In the genomic region with DNA sequence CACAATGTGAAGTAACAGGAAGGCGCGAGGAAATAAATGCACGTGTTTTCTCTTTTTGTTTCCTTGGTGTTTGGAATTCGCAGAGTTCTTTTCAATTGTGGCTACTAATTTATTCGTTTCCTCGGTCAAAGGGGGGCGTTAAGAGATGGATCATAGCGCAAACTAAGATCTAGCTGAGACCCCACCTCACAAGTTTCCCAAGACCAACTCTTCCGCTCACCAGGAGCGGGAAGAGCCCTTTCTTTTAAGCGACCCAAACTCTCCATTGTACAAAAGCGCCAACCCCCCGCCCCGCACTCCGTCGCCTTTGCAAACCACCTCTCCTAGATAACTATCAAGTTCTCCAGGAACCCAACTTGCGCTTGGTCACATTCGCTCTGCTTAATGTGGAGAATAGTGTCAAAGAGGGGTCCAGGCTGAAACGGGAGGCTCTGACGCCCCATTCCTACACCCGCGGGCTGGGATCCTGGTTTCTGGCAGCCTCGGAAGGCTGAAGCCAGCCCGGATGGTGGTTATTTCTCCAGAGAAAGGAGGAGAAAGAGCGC, we compare ENCODE assay signal across 9 mouse cellular contexts. TPM values are rescaled to one million over a fixed set of nuclear protein-coding genes. Genes with fewer than 3 reads are reported as not detected.
DNase-seq lines count a peak whose midpoint lies in the region; ATAC-seq and TF ChIP-seq lines count a peak whose summit lies in the region.
"Had no signal": no experiment of that assay in that cellular context is flagged by ENCODE, and none has a peak within 500 bp of the region (broad histone marks: within the 10 kb centered on the region; RNA-seq: fewer than 3 reads in every experiment).

No protein-coding gene starts in this region.

- H3K4me3 ChIP-seq in lung, embryonic 15.5 days, result peak overlapping the region; percentile 44
- H3K4me3 ChIP-seq in forebrain, embryonic 11.5 days (ENCODE audit: low read depth, low read length), result peak overlapping the region; percentile 65
- peak overlapping the region; percentile 43 for H3K4me3 ChIP-seq in intestine, postnatal 0 days (ENCODE audit: low read depth, low read length)
- peak overlapping the region; percentile 48 for H3K4me3 ChIP-seq in stomach, embryonic 14.5 days (ENCODE audit: low read depth, low read length)

- DNase-seq in lung, adult 18-20 months, result no peak
- peak; percentile 80 for DNase-seq in forebrain, embryonic 11.5 days (ENCODE audit: low spot score)
- DNase-seq in spleen, postnatal 14 days (ENCODE audit: low spot score in 2 of 2), result no peak
- DNase-seq in c-Kit-positive CD71-positive TER-119-positive erythroid progenitor cells, embryonic 14.5 days (ENCODE audit: low spot score), result no peak
- DNase-seq in kidney, postnatal 25 days, result no peak

- H3K9ac ChIP-seq in lung, embryonic 15.5 days, result no peak overlapping the region
- H3K9ac ChIP-seq in forebrain, embryonic 11.5 days (ENCODE audit: low read length), result peak overlapping the region; percentile 89
- H3K9ac ChIP-seq in intestine, postnatal 0 days (ENCODE audit: low read depth, low read length), result no peak overlapping the region
- H3K9ac ChIP-seq in stomach, embryonic 14.5 days (replicated peaks; ENCODE audit: low read depth, low read length), result no peak overlapping the region

- WGBS in lung, embryonic 15.5 days, result under 1% methylated on average over 25 of the region's 25 CpGs
- under 1% methylated on average over 25 of the region's 25 CpGs for WGBS in forebrain, embryonic 11.5 days
- 1% methylated on average over 25 of the region's 25 CpGs for WGBS in intestine, postnatal 0 days
- under 1% methylated on average over 25 of the region's 25 CpGs for WGBS in stomach, embryonic 14.5 days

- H3K9me3 ChIP-seq in lung, embryonic 15.5 days, result no peaks in the 10 kb centered on the region
- no peaks in the 10 kb centered on the region for H3K9me3 ChIP-seq in forebrain, embryonic 11.5 days (ENCODE audit: control insufficient read depth, low read length)
- no peaks in the 10 kb centered on the region for H3K9me3 ChIP-seq in intestine, postnatal 0 days (ENCODE audit: control insufficient read depth)
- no peaks in the 10 kb centered on the region for H3K9me3 ChIP-seq in stomach, embryonic 14.5 days (ENCODE audit: control insufficient read depth, low read depth, low read length)

- no peak for ATAC-seq in lung, embryonic 15.5 days (ENCODE audit: borderline replicate concordance, extremely low read depth, low FRiP score, low TSS enrichment)
- peak; percentile 22; the same call in 1 of the 2 replicates for ATAC-seq in forebrain, embryonic 11.5 days (replicated peaks; ENCODE audit: low FRiP score)
- ATAC-seq in intestine, postnatal 0 days, result no peak
- no peak for ATAC-seq in stomach, embryonic 14.5 days (ENCODE audit: insufficient number of reproducible peaks, insufficient read depth, low FRiP score, low read depth)
- ATAC-seq: activated CD4-positive, CD25-positive, alpha-beta regulatory T cell, adult 4 months had no signal

- no peaks in the 10 kb centered on the region for H3K36me3 ChIP-seq in lung, embryonic 15.5 days
- H3K36me3 ChIP-seq in forebrain, embryonic 11.5 days (ENCODE audit: control insufficient read depth, insufficient read depth, low read length), result no peaks in the 10 kb centered on the region
- no peaks in the 10 kb centered on the region for H3K36me3 ChIP-seq in intestine, postnatal 0 days (ENCODE audit: control insufficient read depth, insufficient read depth)
- H3K36me3 ChIP-seq in stomach, embryonic 14.5 days (ENCODE audit: control insufficient read depth, insufficient read depth, low read length), result no peaks in the 10 kb centered on the region

- TF ChIP-seq CTCF in intestine, postnatal 0 days (IDR thresholded peaks at IDR 0.05; ENCODE audit: low read depth), result no peak

- H3K4me2 ChIP-seq in lung, embryonic 15.5 days, result peak overlapping the region; percentile 94
- peak overlapping the region; percentile 52 for H3K4me2 ChIP-seq in forebrain, embryonic 11.5 days (ENCODE audit: low read depth, low read length, severe bottlenecking)
- H3K4me2 ChIP-seq in intestine, postnatal 0 days (replicated peaks; ENCODE audit: low read depth), result peak overlapping the region; percentile 75
- peak overlapping the region; percentile 95 for H3K4me2 ChIP-seq in stomach, embryonic 14.5 days (replicated peaks; ENCODE audit: low read depth, low read length)

- peaks cover 33% of the 10 kb centered on the region for H3K4me1 ChIP-seq in lung, embryonic 15.5 days
- H3K4me1 ChIP-seq in forebrain, embryonic 11.5 days (replicated peaks; ENCODE audit: control insufficient read depth, insufficient read depth, low read length), result peaks cover 14% of the 10 kb centered on the region
- peaks cover 4% of the 10 kb centered on the region; the same call in 1 of the 2 replicates for H3K4me1 ChIP-seq in intestine, postnatal 0 days (replicated peaks; ENCODE audit: control insufficient read depth, insufficient read depth, low read length)
- H3K4me1 ChIP-seq in stomach, embryonic 14.5 days (ENCODE audit: control insufficient read depth, insufficient read depth, low read length), result peaks cover 13% of the 10 kb centered on the region; the same call in 1 of the 2 replicates

- H3K27me3 ChIP-seq in lung, embryonic 15.5 days, result peaks cover 85% of the 10 kb centered on the region
- no peaks in the 10 kb centered on the region for H3K27me3 ChIP-seq in forebrain, embryonic 11.5 days (ENCODE audit: control insufficient read depth, insufficient read depth, low read length)
- peaks cover 66% of the 10 kb centered on the region for H3K27me3 ChIP-seq in intestine, postnatal 0 days (replicated peaks; ENCODE audit: control insufficient read depth, insufficient read depth, low read length)
- peaks cover 39% of the 10 kb centered on the region for H3K27me3 ChIP-seq in stomach, embryonic 14.5 days (ENCODE audit: control insufficient read depth, insufficient read depth, low read length)

- no peak overlapping the region for H3K27ac ChIP-seq in lung, embryonic 15.5 days
- H3K27ac ChIP-seq in forebrain, embryonic 11.5 days (ENCODE audit: low read depth, low read length), result peak overlapping the region; percentile 95
- no peak overlapping the region for H3K27ac ChIP-seq in intestine, postnatal 0 days (ENCODE audit: low read depth, low read length)
- H3K27ac ChIP-seq in stomach, embryonic 14.5 days (ENCODE audit: low read length), result no peak overlapping the region

RNA-seq across cellular contexts. Expression of gene Npas3, which starts 0.9 kb away (rescaled TPM):
- 0.48 and 0.59 TPM in 2 replicates for polyA plus RNA-seq in lung, embryonic 15.5 days (2015; fragmentation: Nextera tagmentation; extraction: Ambion mirVana)
- 20.8 and 22.5 TPM in 2 replicates for polyA plus RNA-seq in forebrain, embryonic 11.5 days (2014; fragmentation: Nextera tagmentation; extraction: Ambion mirVana)
- polyA plus RNA-seq in intestine, postnatal 0 days (2015; fragmentation: Nextera tagmentation; extraction: Ambion mirVana), result 0.48 and 0.98 TPM in 2 replicates
- 3.4 and 4.5 TPM in 2 replicates for polyA plus RNA-seq in stomach, embryonic 14.5 days (2014; fragmentation: Nextera tagmentation; extraction: Ambion mirVana)
